Mouse (Mus musculus) kidney, embryonic 14.5 days (tissue): ENCODE data around the gene Gm4567. TPM values are rescaled to one million over a fixed set of nuclear protein-coding genes. Genes with fewer than 3 reads are reported as not detected.
"Not testable (repeated sequence)": the region's sequence is repeated elsewhere in the genome, so short reads cannot be mapped to it uniquely, and the experiment has no call there.

Experiments used
- ATAC-seq: fragments of 200-750 bp; cut with Nextera tagmentation; 2 replicates; pipeline ENCODE4 v1.8.0; 2017; ENCODE audit warnings: moderate number of reproducible peaks, mild to moderate bottlenecking, moderate TSS enrichment, moderate library complexity; ENCODE audit not compliant: low FRiP score, low TSS enrichment
- H3K27ac ChIP-seq: fragments of 300-500 bp; sonication (generic); 2 replicates; pipeline ENCODE4 v1.5.1; 2014; ENCODE audit warnings: low read depth, mild to moderate bottlenecking, low read length, moderate library complexity, mixed read lengths
- H3K27me3 ChIP-seq: fragments of 300-500 bp; sonication (generic); 2 replicates; pipeline ENCODE4 v1.6.1; 2014; ENCODE audit warnings: mild to moderate bottlenecking, low read length; ENCODE audit not compliant: control insufficient read depth, insufficient read depth
- H3K36me3 ChIP-seq: fragments of 300-500 bp; sonication (generic); 2 replicates; pipeline ENCODE4 v1.6.1; 2014; ENCODE audit warnings: low read length, mixed read lengths; ENCODE audit not compliant: control insufficient read depth, insufficient read depth
- H3K4me1 ChIP-seq: fragments of 300-500 bp; sonication (generic); 2 replicates; pipeline ENCODE4 v1.6.1; 2014; ENCODE audit warnings: low read length, mixed read lengths; ENCODE audit not compliant: control insufficient read depth, insufficient read depth
- H3K4me2 ChIP-seq: fragments of 300-500 bp; sonication (generic); replicated peaks from 2 replicates; pipeline ENCODE4 v1.6.1; 2014; ENCODE audit warnings: low read depth, mild to moderate bottlenecking, low read length
- H3K4me3 ChIP-seq: fragments of 300-500 bp; sonication (generic); 2 replicates; pipeline ENCODE4 v1.5.1; 2014; ENCODE audit warnings: mild to moderate bottlenecking, low read length
- H3K9ac ChIP-seq: fragments of 300-500 bp; sonication (generic); 2 replicates; pipeline ENCODE4 v1.6.1; 2014; ENCODE audit warnings: low read depth, mild to moderate bottlenecking, low read length, moderate library complexity
- H3K9me3 ChIP-seq: fragments of 300-500 bp; sonication (generic); 2 replicates; pipeline ENCODE4 v1.6.1; 2016; ENCODE audit warnings: low read length; ENCODE audit not compliant: control insufficient read depth
- WGBS: fragments of 180-500 bp; shearing (Covaris S2); extraction: QIAGEN DNeasy Blood & Tissue Kit; methylation state at CpG from one replicate; pipeline ENCODE4 v1.1.7; 2014; 5-methylcytosine and 5-hydroxymethylcytosine counted together
- polyA plus RNA-seq: library from polyadenylated mRNA; unstranded; fragments of >200 nt; fragmentation: Nextera tagmentation; extraction: Ambion mirVana; gene quantifications from 2 replicates; pipeline ENCODE4 v1.2.1, GENCODE M21; 2014

The Gm4567 gene
- not detected in 2 replicates for polyA plus RNA-seq

- no CpG with 5 or more reads among the region's 1 CpGs for WGBS
- ATAC-seq, H3K4me1 ChIP-seq: not testable (repeated sequence)
These were observed at the start of gene Gm4567 for GRCm38 (mm10) chr7:22719610-22720009. TSS of gene Gm4567 (minus strand) at chr7:22719710.

GRCm38 (mm10) chr7:22761397-22761796 is 41.9 kb upstream of the Gm4567 start, which contains the start of gene Vmn1r157:
TSS of gene Vmn1r157 (plus strand) at chr7:22761697.
- 31% methylated on average over 2 of the region's 3 CpGs for WGBS
- not testable (repeated sequence) for H3K9ac ChIP-seq, H3K4me3 ChIP-seq, ATAC-seq, H3K4me1 ChIP-seq, H3K36me3 ChIP-seq, H3K27me3 ChIP-seq, H3K9me3 ChIP-seq, H3K4me2 ChIP-seq, H3K27ac ChIP-seq

More at GRCm38 (mm10) chr7:22719610-22720009, at the start of gene Gm4567:
- not testable (repeated sequence) for H3K4me2 ChIP-seq, H3K4me3 ChIP-seq, H3K9ac ChIP-seq, H3K27ac ChIP-seq, H3K9me3 ChIP-seq, H3K36me3 ChIP-seq, H3K27me3 ChIP-seq

GRCm38 (mm10) chr7:22692217-22692616 is 27.3 kb downstream of the Gm4567 start, which contains the start of gene Gm8693:
TSS of gene Gm8693 (minus strand) at chr7:22692317.
- H3K9ac ChIP-seq, H3K4me1 ChIP-seq, H3K36me3 ChIP-seq, H3K9me3 ChIP-seq, H3K4me3 ChIP-seq, H3K4me2 ChIP-seq, ATAC-seq, H3K27ac ChIP-seq, H3K27me3 ChIP-seq: not testable (repeated sequence)
- WGBS = no CpG with 5 or more reads among the region's 2 CpGs

Other genes with a start within 250 kb of the Gm4567 start
- not detected in 2 replicates for gene Vmn1r151, start 220.0 kb downstream of the Gm4567 start, polyA plus RNA-seq
- gene Vmn1r152, start 196.7 kb downstream of the Gm4567 start, polyA plus RNA-seq = not detected in 2 replicates
- not detected in 2 replicates for gene Gm8677, start 184.8 kb downstream of the Gm4567 start, polyA plus RNA-seq
- not detected in 2 replicates for gene Gm4201, start 154.4 kb downstream of the Gm4567 start, polyA plus RNA-seq
- not detected in 2 replicates for gene Gm4565, start 131.6 kb downstream of the Gm4567 start, polyA plus RNA-seq
- not detected in 2 replicates for gene Vmn1r155, start 61.7 kb downstream of the Gm4567 start, polyA plus RNA-seq
- not detected in 2 replicates for gene Gm8693, start 27.4 kb downstream of the Gm4567 start, polyA plus RNA-seq
- not detected in 2 replicates for gene Vmn1r157, start 42.0 kb upstream of the Gm4567 start, polyA plus RNA-seq
- gene Vmn1r158, start 71.1 kb upstream of the Gm4567 start, polyA plus RNA-seq = not detected in 2 replicates
- gene Vmn1r159, start 123.9 kb upstream of the Gm4567 start, polyA plus RNA-seq = not detected in 2 replicates
- not detected in 2 replicates for gene Vmn1r160, start 151.5 kb upstream of the Gm4567 start, polyA plus RNA-seq